Mouse (Mus musculus): ENCODE results near the gene Etfbkmt. TPM values are rescaled to one million over a fixed set of nuclear protein-coding genes. Genes with fewer than 3 reads are reported as not detected.
A peak's percentile ranks its signal among the peaks of the same experiment; 100 is the strongest.
"Not testable (repeated sequence)": the region's sequence is repeated elsewhere in the genome, so short reads cannot be mapped to it uniquely, and the experiment has no call there.

The Etfbkmt gene
- total RNA-seq, 1 experiment from 2014 or later, result 19.7 TPM

- ATAC-seq (replicated peaks; ENCODE audit: low read depth, poor library complexity, severe bottlenecking), result no peak
Observed at GRCm38 (mm10) chr6:149174932-149175570, 35.4 kb downstream of the Etfbkmt start.

GRCm38 (mm10) chr6:149179064-149179463 is 39.4 kb downstream of the Etfbkmt start:
- ATAC-seq (replicated peaks; ENCODE audit: low read depth, poor library complexity, severe bottlenecking), result peak; percentile 93

GRCm38 (mm10) chr6:149184007-149184406 is 44.4 kb downstream of the Etfbkmt start:
- no peak for ATAC-seq (replicated peaks; ENCODE audit: low read depth, poor library complexity, severe bottlenecking)

GRCm38 (mm10) chr6:149187371-149187770 is 47.7 kb downstream of the Etfbkmt start:
- ATAC-seq (replicated peaks; ENCODE audit: low read depth, poor library complexity, severe bottlenecking), result no peak

- peak; percentile 86 for ATAC-seq (replicated peaks; ENCODE audit: low read depth, poor library complexity, severe bottlenecking)
Observed at GRCm38 (mm10) chr6:149188041-149188924, 48.6 kb downstream of the Etfbkmt start, which contains the start of gene Amn1. Gene Amn1, minus strand, starts transcription at chr6:149188712.

- ATAC-seq (replicated peaks; ENCODE audit: low read depth, poor library complexity, severe bottlenecking), result no peak
Observed at GRCm38 (mm10) chr6:149188925-149189257, 49.2 kb downstream of the Etfbkmt start.

GRCm38 (mm10) chr6:149189340-149189922 is 49.8 kb downstream of the Etfbkmt start:
- ATAC-seq (replicated peaks; ENCODE audit: low read depth, poor library complexity, severe bottlenecking), result no peak

- ATAC-seq (replicated peaks; ENCODE audit: low read depth, poor library complexity, severe bottlenecking), result not testable (repeated sequence)
Observed at GRCm38 (mm10) chr6:149191951-149192350, 52.3 kb downstream of the Etfbkmt start.

- peak; percentile 80 for ATAC-seq (replicated peaks; ENCODE audit: low read depth, poor library complexity, severe bottlenecking)
Observed at GRCm38 (mm10) chr6:149193276-149193905, 53.7 kb downstream of the Etfbkmt start.

GRCm38 (mm10) chr6:149197116-149197515 is 57.5 kb downstream of the Etfbkmt start:
- ATAC-seq (replicated peaks; ENCODE audit: low read depth, poor library complexity, severe bottlenecking), result no peak

- no peak for ATAC-seq (replicated peaks; ENCODE audit: low read depth, poor library complexity, severe bottlenecking)
Observed at GRCm38 (mm10) chr6:149198572-149198971, 58.9 kb downstream of the Etfbkmt start.

Other genes starting within 250 kb of the Etfbkmt start
- gene Caprin2, start 243.6 kb upstream of the Etfbkmt start, total RNA-seq (2017), result 11.0 and 17.0 TPM in 2 replicates
- gene Sinhcaf, start 193.4 kb upstream of the Etfbkmt start, total RNA-seq (2017), result 115 and 126 TPM in 2 replicates
- gene Dennd5b, start 38.2 kb upstream of the Etfbkmt start, total RNA-seq (2017), result 3.4 and 4.2 TPM in 2 replicates
- gene Gm10203, start 9.7 kb upstream of the Etfbkmt start, total RNA-seq (2017), result not detected in 2 replicates
- gene Amn1, start 48.9 kb downstream of the Etfbkmt start, total RNA-seq (2017), result 13.2 and 13.7 TPM in 2 replicates
- 70.1 and 72.9 TPM in 2 replicates for gene Resf1, start 169.6 kb downstream of the Etfbkmt start, total RNA-seq (2017)